Mouse (Mus musculus): ENCODE results near the gene Olfr1364. TPM values are rescaled to one million over a fixed set of nuclear protein-coding genes. Genes with fewer than 3 reads are reported as not detected.

Gene Olfr1364
- polyA plus RNA-seq, 1 experiment = not detected

GRCm38 (mm10) chr13:21549487-21549886 is 32.1 kb downstream of the Olfr1364 start:
- Histone ChIP-seq H3K79me3 (ENCODE audit: low read depth) (no peaks in the 10 kb centered on the region), H3ac (ENCODE audit: control insufficient read depth, insufficient read length, low read depth) (no peak overlapping the region), H3K79me2 (ENCODE audit: control insufficient read depth, insufficient read depth) (no peaks in the 10 kb centered on the region), H3K4me3 (ENCODE audit: insufficient read depth, poor library complexity, severe bottlenecking) (no peak overlapping the region), H3K36me3 (ENCODE audit: control insufficient read depth, insufficient read depth) (no peaks in the 10 kb centered on the region), H3K27me3 (ENCODE audit: control insufficient read depth, insufficient read depth, insufficient read length) (no peaks in the 10 kb centered on the region)
- TF ChIP-seq CEBPB (IDR thresholded peaks at IDR 0.05; ENCODE audit: low read depth) (no peak), USF1 (IDR thresholded peaks at IDR 0.05; ENCODE audit: low read depth) (no peak), MYOG (IDR thresholded peaks at IDR 0.05; ENCODE audit: control insufficient read depth, extremely low read depth, insufficient read length) (no peak), CTCF (IDR thresholded peaks at IDR 0.05; ENCODE audit: control insufficient read depth, insufficient read depth, insufficient read length) (no peak)

- Histone ChIP-seq H3K27me3 (ENCODE audit: control insufficient read depth, insufficient read depth, insufficient read length) (no peaks in the 10 kb centered on the region), H3K36me3 (ENCODE audit: control insufficient read depth, insufficient read depth) (no peaks in the 10 kb centered on the region), H3ac (ENCODE audit: control insufficient read depth, insufficient read length, low read depth) (no peak within 1 kb of the TSS), H3K79me2 (ENCODE audit: control insufficient read depth, insufficient read depth) (no peaks in the 10 kb centered on the region), H3K4me3 (ENCODE audit: insufficient read depth, poor library complexity, severe bottlenecking) (no peak within 1 kb of the TSS), H3K79me3 (ENCODE audit: low read depth) (no peaks in the 10 kb centered on the region)
- TF ChIP-seq MAX (IDR thresholded peaks at IDR 0.05) = no peak
Observed at GRCm38 (mm10) chr13:21542708-21543107, 38.9 kb downstream of the Olfr1364 start, which contains the start of gene Olfr1366. Gene Olfr1366, minus strand, starts transcription at chr13:21542808.

GRCm38 (mm10) chr13:21530781-21531201 is 50.8 kb downstream of the Olfr1364 start, which contains the start of gene Zkscan8:
Gene Zkscan8, minus strand, starts transcription at chr13:21531120.
- H3ac ChIP-seq (ENCODE audit: control insufficient read depth, insufficient read length, low read depth) = peak within 1 kb of the TSS; percentile 98
- H3K36me3 ChIP-seq (ENCODE audit: control insufficient read depth, insufficient read depth) = no peaks in the 10 kb centered on the region
- H3K27me3 ChIP-seq (ENCODE audit: control insufficient read depth, insufficient read depth, insufficient read length) = no peaks in the 10 kb centered on the region
- H3K4me3 ChIP-seq (ENCODE audit: insufficient read depth, poor library complexity, severe bottlenecking) = peak within 1 kb of the TSS; percentile 53
- H3K79me2 ChIP-seq (ENCODE audit: control insufficient read depth, insufficient read depth) = peaks cover 17% of the 10 kb centered on the region
- TF ChIP-seq MYOD1 (IDR thresholded peaks at IDR 0.05; ENCODE audit: control insufficient read depth, insufficient read length, low read depth) (no peak), USF1 (IDR thresholded peaks at IDR 0.05; ENCODE audit: low read depth) (no peak), MYOG (IDR thresholded peaks at IDR 0.05; ENCODE audit: control insufficient read depth, extremely low read depth, insufficient read length) (no peak)
- no peaks in the 10 kb centered on the region for H3K79me3 ChIP-seq (ENCODE audit: low read depth)

GRCm38 (mm10) chr13:21530136-21530535 is 51.4 kb downstream of the Olfr1364 start:
- no peaks in the 10 kb centered on the region for H3K79me3 ChIP-seq (ENCODE audit: low read depth)
- TF ChIP-seq FOSL1 (IDR thresholded peaks at IDR 0.05; ENCODE audit: insufficient read depth, low read length, poor library complexity, severe bottlenecking) (no peak), CTCF (IDR thresholded peaks at IDR 0.05; ENCODE audit: control insufficient read depth, insufficient read depth, insufficient read length) (no peak), MAX (IDR thresholded peaks at IDR 0.05) (no peak), USF1 (IDR thresholded peaks at IDR 0.05; ENCODE audit: low read depth) (no peak), MYOD1 (IDR thresholded peaks at IDR 0.05; ENCODE audit: control insufficient read depth, insufficient read length, low read depth) (no peak), CEBPB (IDR thresholded peaks at IDR 0.05; ENCODE audit: low read depth) (no peak), MYOG (IDR thresholded peaks at IDR 0.05; ENCODE audit: control insufficient read depth, extremely low read depth, insufficient read length) (no peak)
- H3K79me2 ChIP-seq (ENCODE audit: control insufficient read depth, insufficient read depth) = peaks cover 17% of the 10 kb centered on the region
- no peaks in the 10 kb centered on the region for H3K27me3 ChIP-seq (ENCODE audit: control insufficient read depth, insufficient read depth, insufficient read length)
- peak overlapping the region; percentile 30 for H3ac ChIP-seq (ENCODE audit: control insufficient read depth, insufficient read length, low read depth)
- peak overlapping the region; percentile 53 for H3K4me3 ChIP-seq (ENCODE audit: insufficient read depth, poor library complexity, severe bottlenecking)
- H3K36me3 ChIP-seq (ENCODE audit: control insufficient read depth, insufficient read depth) = no peaks in the 10 kb centered on the region

Other genes with a start within 250 kb of the Olfr1364 start
- not detected for gene Olfr1367, start 234.8 kb downstream of the Olfr1364 start, polyA plus RNA-seq (2012; fragmentation: generic; extraction: Trizol)
- 3.1 TPM for gene Zscan12, start 218.9 kb downstream of the Olfr1364 start, polyA plus RNA-seq (2012; fragmentation: generic; extraction: Trizol)
- 10.2 TPM for gene Zkscan3, start 179.0 kb downstream of the Olfr1364 start, polyA plus RNA-seq (2012; fragmentation: generic; extraction: Trizol)
- gene Pgbd1, start 140.7 kb downstream of the Olfr1364 start, polyA plus RNA-seq (2012; fragmentation: generic; extraction: Trizol) = 0.20 TPM
- 3.5 TPM for gene Zscan26, start 128.0 kb downstream of the Olfr1364 start, polyA plus RNA-seq (2012; fragmentation: generic; extraction: Trizol)
- gene Nkapl, start 113.2 kb downstream of the Olfr1364 start, polyA plus RNA-seq (2012; fragmentation: generic; extraction: Trizol) = 0.02 TPM
- not detected for gene Zkscan4, start 102.9 kb downstream of the Olfr1364 start, polyA plus RNA-seq (2012; fragmentation: generic; extraction: Trizol)
- not detected for gene Gm10065, start 102.3 kb downstream of the Olfr1364 start, polyA plus RNA-seq (2012; fragmentation: generic; extraction: Trizol)
- gene AK157302, start 86.5 kb downstream of the Olfr1364 start, polyA plus RNA-seq (2012; fragmentation: generic; extraction: Trizol) = 0.23 TPM
- 22.1 TPM for gene Gm11273, start 80.3 kb downstream of the Olfr1364 start, polyA plus RNA-seq (2012; fragmentation: generic; extraction: Trizol)
- gene Zkscan8, start 50.6 kb downstream of the Olfr1364 start, polyA plus RNA-seq (2012; fragmentation: generic; extraction: Trizol) = 0.97 TPM
- 0.02 TPM for gene Olfr1366, start 39.0 kb downstream of the Olfr1364 start, polyA plus RNA-seq (2012; fragmentation: generic; extraction: Trizol)
- gene Olfr1535, start 21.9 kb downstream of the Olfr1364 start, polyA plus RNA-seq (2012; fragmentation: generic; extraction: Trizol) = not detected
- not detected for gene Olfr1362, start 32.3 kb upstream of the Olfr1364 start, polyA plus RNA-seq (2012; fragmentation: generic; extraction: Trizol)
- gene Olfr11, start 60.8 kb upstream of the Olfr1364 start, polyA plus RNA-seq (2012; fragmentation: generic; extraction: Trizol) = 0.01 TPM
- gene Olfr1361, start 81.6 kb upstream of the Olfr1364 start, polyA plus RNA-seq (2012; fragmentation: generic; extraction: Trizol) = not detected
- not detected for gene Olfr1360, start 95.6 kb upstream of the Olfr1364 start, polyA plus RNA-seq (2012; fragmentation: generic; extraction: Trizol)
- not detected for gene Olfr1359, start 116.4 kb upstream of the Olfr1364 start, polyA plus RNA-seq (2012; fragmentation: generic; extraction: Trizol)
- gene Hist1h2bl, start 134.4 kb upstream of the Olfr1364 start, polyA plus RNA-seq (2012; fragmentation: generic; extraction: Trizol) = 9.1 TPM
- 15.6 TPM for gene Hist1h2ai, start 134.7 kb upstream of the Olfr1364 start, polyA plus RNA-seq (2012; fragmentation: generic; extraction: Trizol)
- gene Hist1h3h, start 135.9 kb upstream of the Olfr1364 start, polyA plus RNA-seq (2012; fragmentation: generic; extraction: Trizol) = 15.6 TPM
- 3.4 TPM for gene Hist1h2bm, start 140.3 kb upstream of the Olfr1364 start, polyA plus RNA-seq (2012; fragmentation: generic; extraction: Trizol)
- 2.9 TPM for gene Hist1h4j, start 153.3 kb upstream of the Olfr1364 start, polyA plus RNA-seq (2012; fragmentation: generic; extraction: Trizol)
- gene Hist1h4k, start 168.7 kb upstream of the Olfr1364 start, polyA plus RNA-seq (2012; fragmentation: generic; extraction: Trizol) = 10.3 TPM
- gene Hist1h2ak, start 172.1 kb upstream of the Olfr1364 start, polyA plus RNA-seq (2012; fragmentation: generic; extraction: Trizol) = 5.9 TPM
- 3.8 TPM for gene Hist1h2bn, start 172.4 kb upstream of the Olfr1364 start, polyA plus RNA-seq (2012; fragmentation: generic; extraction: Trizol)
- gene Hist1h1b, start 198.9 kb upstream of the Olfr1364 start, polyA plus RNA-seq (2012; fragmentation: generic; extraction: Trizol) = 1.6 TPM
- gene Hist1h3i, start 201.6 kb upstream of the Olfr1364 start, polyA plus RNA-seq (2012; fragmentation: generic; extraction: Trizol) = 9.4 TPM
- 18.1 TPM for gene Hist1h2an, start 205.5 kb upstream of the Olfr1364 start, polyA plus RNA-seq (2012; fragmentation: generic; extraction: Trizol)
- gene Hist1h2bp, start 205.7 kb upstream of the Olfr1364 start, polyA plus RNA-seq (2012; fragmentation: generic; extraction: Trizol) = 2.6 TPM
- 20.3 TPM for gene Hist1h2bq, start 228.4 kb upstream of the Olfr1364 start, polyA plus RNA-seq (2012; fragmentation: generic; extraction: Trizol)
- not detected for gene Hist1h2ao, start 228.7 kb upstream of the Olfr1364 start, polyA plus RNA-seq (2012; fragmentation: generic; extraction: Trizol)
- not detected for gene Hist1h4m, start 230.0 kb upstream of the Olfr1364 start, polyA plus RNA-seq (2012; fragmentation: generic; extraction: Trizol)